Mouse (Mus musculus): Measurements from ENCODE around the gene D1Pas1.

Gene D1Pas1

DNA sequence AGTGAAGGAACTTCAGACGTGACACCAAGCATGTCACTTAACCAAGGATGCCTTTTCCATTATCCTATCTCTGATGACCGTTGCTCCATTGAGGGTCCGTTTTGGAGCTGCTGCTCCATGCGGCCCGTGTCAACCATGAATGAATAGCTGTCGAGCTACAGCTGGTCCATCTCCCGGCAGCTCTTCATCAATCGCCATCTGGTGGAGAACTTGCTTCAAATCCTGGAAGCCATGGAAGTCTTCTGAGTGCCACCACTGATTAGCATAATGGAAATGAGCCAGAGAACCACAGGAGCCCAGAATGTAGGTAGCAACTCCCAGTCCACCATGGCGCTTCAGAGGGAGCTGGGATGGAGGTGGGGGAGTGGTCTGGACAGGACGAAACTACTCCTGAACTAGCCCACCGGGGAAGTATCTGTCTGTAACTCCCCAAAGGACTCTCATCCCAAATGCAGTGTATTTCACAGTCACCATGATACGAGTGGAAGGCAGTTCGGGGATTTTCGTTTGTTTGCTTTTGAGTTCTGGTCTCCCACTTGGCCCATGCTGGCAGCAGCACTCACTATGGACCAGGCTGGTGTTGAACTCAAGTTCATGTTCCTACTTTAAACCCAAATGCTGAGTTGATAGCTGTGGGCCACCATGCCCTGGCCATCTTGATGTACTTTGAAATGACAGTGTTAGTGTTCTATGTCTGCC, 39.2 kb downstream of the D1Pas1 start:
- Histone ChIP-seq H3K27me3 (ENCODE audit: control insufficient read depth, insufficient read depth, low read length, poor library complexity, severe bottlenecking) (no peaks in the 10 kb centered on the region), H3K36me3 (ENCODE audit: control insufficient read depth, insufficient read depth, low read length, poor library complexity, severe bottlenecking) (no peaks in the 10 kb centered on the region)
- no peak for DNase-seq (ENCODE audit: low read depth, low spot score)

GRCm38 (mm10) chr1:187008236-187008635, 41.0 kb downstream of the D1Pas1 start:
- no peak for DNase-seq (ENCODE audit: low read depth, low spot score)
- Histone ChIP-seq H3K36me3 (ENCODE audit: control insufficient read depth, insufficient read depth, low read length, poor library complexity, severe bottlenecking) (no peaks in the 10 kb centered on the region), H3K27me3 (ENCODE audit: control insufficient read depth, insufficient read depth, low read length, poor library complexity, severe bottlenecking) (no peaks in the 10 kb centered on the region)

GRCm38 (mm10) chr1:187010071-187010470, 42.9 kb downstream of the D1Pas1 start:
- Histone ChIP-seq H3K36me3 (ENCODE audit: control insufficient read depth, insufficient read depth, low read length, poor library complexity, severe bottlenecking) (no peaks in the 10 kb centered on the region), H3K27me3 (ENCODE audit: control insufficient read depth, insufficient read depth, low read length, poor library complexity, severe bottlenecking) (no peaks in the 10 kb centered on the region)
- DNase-seq (ENCODE audit: low read depth, low spot score): no peak

DNA sequence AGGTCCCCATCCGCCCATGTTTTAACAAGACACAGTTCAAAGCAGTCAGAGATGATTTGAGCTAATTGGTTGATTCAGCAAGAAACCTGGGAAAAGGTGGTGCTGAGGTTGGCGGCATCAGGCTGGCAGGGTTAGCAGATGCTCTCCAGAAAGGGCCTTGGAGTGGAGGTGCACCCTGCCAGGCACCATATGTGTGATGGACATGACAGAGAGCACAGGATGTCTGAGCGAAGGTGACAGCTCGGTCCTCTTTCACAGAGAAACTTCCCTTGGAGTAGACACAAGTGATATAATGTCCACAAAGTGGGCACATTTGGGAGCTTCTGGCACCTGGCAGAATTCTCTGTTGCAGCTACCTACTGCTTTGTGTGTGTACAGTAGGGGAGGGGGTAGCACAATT, 44.4 kb downstream of the D1Pas1 start:
- Histone ChIP-seq H3K36me3 (ENCODE audit: control insufficient read depth, insufficient read depth, low read length, poor library complexity, severe bottlenecking) (no peaks in the 10 kb centered on the region), H3K27me3 (ENCODE audit: control insufficient read depth, insufficient read depth, low read length, poor library complexity, severe bottlenecking) (no peaks in the 10 kb centered on the region)
- no peak for DNase-seq (ENCODE audit: low read depth, low spot score)

- no peaks in the 10 kb centered on the region for H3K27me3 ChIP-seq (ENCODE audit: control insufficient read depth, insufficient read depth, low read length, poor library complexity, severe bottlenecking)
- no peak for DNase-seq (ENCODE audit: low read depth, low spot score)
- no peaks in the 10 kb centered on the region for H3K36me3 ChIP-seq (ENCODE audit: control insufficient read depth, insufficient read depth, low read length, poor library complexity, severe bottlenecking)
Observed at GRCm38 (mm10) chr1:187014141-187014540, 46.9 kb downstream of the D1Pas1 start.

DNA sequence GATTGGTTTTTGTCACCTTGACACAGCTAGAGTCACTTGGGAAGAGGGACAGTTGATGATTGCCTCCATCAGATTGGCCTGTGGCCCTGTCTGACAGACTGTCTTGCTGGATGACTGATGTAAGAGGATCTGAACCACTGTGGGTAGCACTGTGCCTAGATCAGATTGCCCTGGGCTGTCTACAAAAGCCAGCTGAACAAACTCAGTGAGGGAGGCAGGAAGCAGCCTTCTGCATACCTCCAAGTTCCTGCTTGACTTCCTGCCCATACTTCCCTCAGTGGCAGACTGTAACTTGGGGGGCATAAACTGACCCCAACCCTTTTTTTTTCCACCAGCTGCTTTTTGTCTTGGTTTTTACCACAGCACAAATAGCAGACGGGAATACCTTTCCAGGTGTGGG, 48.5 kb downstream of the D1Pas1 start:
- DNase-seq (ENCODE audit: low read depth, low spot score): no peak
- Histone ChIP-seq H3K27me3 (ENCODE audit: control insufficient read depth, insufficient read depth, low read length, poor library complexity, severe bottlenecking) (no peaks in the 10 kb centered on the region), H3K36me3 (ENCODE audit: control insufficient read depth, insufficient read depth, low read length, poor library complexity, severe bottlenecking) (no peaks in the 10 kb centered on the region)

GRCm38 (mm10) chr1:187016116-187016515, 48.9 kb downstream of the D1Pas1 start:
- H3K36me3 ChIP-seq (ENCODE audit: control insufficient read depth, insufficient read depth, low read length, poor library complexity, severe bottlenecking): no peaks in the 10 kb centered on the region
- no peaks in the 10 kb centered on the region for H3K27me3 ChIP-seq (ENCODE audit: control insufficient read depth, insufficient read depth, low read length, poor library complexity, severe bottlenecking)
- no peak for DNase-seq (ENCODE audit: low read depth, low spot score)

DNA sequence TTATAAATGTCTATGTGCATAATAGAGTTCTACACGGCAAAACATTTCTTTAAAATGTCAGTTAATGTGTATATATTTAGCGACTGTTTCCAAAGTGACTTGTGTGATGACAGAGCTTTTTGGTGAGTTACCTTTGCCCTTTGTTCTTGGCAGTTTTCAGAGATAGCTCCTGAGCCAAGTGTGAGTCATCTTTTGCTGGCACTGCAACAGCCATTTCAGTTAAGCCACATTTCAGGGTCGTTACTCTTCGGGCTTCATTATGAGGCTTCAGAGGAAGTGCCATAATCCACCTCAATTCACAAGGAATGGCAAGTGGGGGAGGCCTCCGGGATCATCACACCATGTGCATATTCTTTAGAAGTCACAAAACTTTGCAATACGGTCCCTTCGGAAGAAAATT, 52.8 kb downstream of the D1Pas1 start:
- Histone ChIP-seq H3K27me3 (ENCODE audit: control insufficient read depth, insufficient read depth, low read length, poor library complexity, severe bottlenecking) (no peaks in the 10 kb centered on the region), H3K36me3 (ENCODE audit: control insufficient read depth, insufficient read depth, low read length, poor library complexity, severe bottlenecking) (no peaks in the 10 kb centered on the region)
- no peak for DNase-seq (ENCODE audit: low read depth, low spot score)

Data from splenic B cell, adult 2 months (primary cell).